Mouse (Mus musculus): ENCODE measurements around the gene Pfas.

DNA sequence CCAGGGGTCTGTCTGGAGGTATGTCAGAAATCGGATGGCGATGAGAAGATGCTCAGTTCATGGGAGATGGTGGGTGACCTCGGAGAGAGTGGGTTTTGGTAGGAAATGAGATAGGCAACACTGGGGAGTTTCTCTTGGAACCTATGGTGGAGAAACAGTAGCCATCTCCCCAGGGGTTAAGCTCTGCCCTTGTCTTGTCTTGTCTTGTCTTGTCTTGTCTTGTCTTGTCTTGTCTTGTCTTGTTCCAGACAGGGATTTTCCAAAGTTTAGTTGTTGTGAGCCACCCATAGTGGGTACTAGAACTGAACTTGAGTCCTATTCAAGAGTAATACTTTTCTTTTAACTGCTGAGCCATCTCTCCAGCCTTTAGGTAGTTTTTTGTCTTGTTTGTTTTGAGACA lies 18.3 kb upstream of the Pfas start:
- TF ChIP-seq TAL1 (IDR thresholded peaks at IDR 0.05; ENCODE audit: low read length), result no peak
- TF ChIP-seq GATA1 (IDR thresholded peaks at IDR 0.05; ENCODE audit: low read length), result no peak
